Mouse (Mus musculus) liver, embryonic 11.5 days (tissue): Measurements from ENCODE around the gene Wee1. TPM values are rescaled to one million over a fixed set of nuclear protein-coding genes. Genes with fewer than 3 reads are reported as not detected.
A peak's percentile ranks its signal among the peaks of the same experiment; 100 is the strongest.

Experiments used
- ATAC-seq: fragments of 200-750 bp; cut with Nextera tagmentation; replicated peaks from 2 replicates; pipeline ENCODE4 v1.8.0; 2017; ENCODE audit warnings: moderate number of reproducible peaks, mild to moderate bottlenecking, moderate TSS enrichment, moderate library complexity; ENCODE audit not compliant: low FRiP score
- DNase-seq: peaks from one replicate; pipeline ENCODE4 v3.0.0-alpha.2; 2017; ENCODE audit warnings: low spot score
- H3K27ac ChIP-seq: fragments of 300-500 bp; sonication (generic); 2 replicates; pipeline ENCODE4 v1.5.1; 2014; ENCODE audit warnings: mild to moderate bottlenecking, low read depth, low read length, control low read depth
- H3K27me3 ChIP-seq: fragments of 300-500 bp; sonication (generic); replicated peaks from 2 replicates; pipeline ENCODE4 v1.6.1; 2014; ENCODE audit warnings: low read length, mixed read lengths; ENCODE audit not compliant: control insufficient read depth, insufficient read depth
- H3K36me3 ChIP-seq: fragments of 300-500 bp; sonication (generic); 2 replicates; pipeline ENCODE4 v1.6.1; 2014; ENCODE audit warnings: mild to moderate bottlenecking, low read length, moderate library complexity, mixed read lengths; ENCODE audit not compliant: control insufficient read depth, insufficient read depth
- H3K4me1 ChIP-seq: fragments of 300-500 bp; sonication (generic); replicated peaks from 2 replicates; pipeline ENCODE4 v1.6.1; 2014; ENCODE audit warnings: low read length, mixed read lengths; ENCODE audit not compliant: control insufficient read depth, insufficient read depth
- H3K4me2 ChIP-seq: fragments of 300-500 bp; sonication (generic); 2 replicates; pipeline ENCODE4 v1.6.1; 2014; ENCODE audit warnings: mild to moderate bottlenecking, control low read depth, moderate library complexity
- H3K4me3 ChIP-seq: fragments of 300-500 bp; sonication (generic); 2 replicates; pipeline ENCODE4 v1.5.1; 2014; ENCODE audit warnings: low read depth, low read length, control low read depth
- H3K9ac ChIP-seq: fragments of 300-500 bp; sonication (generic); 2 replicates; pipeline ENCODE4 v1.6.1; 2014; ENCODE audit warnings: low read depth, low read length, control low read depth
- H3K9me3 ChIP-seq: fragments of 300-500 bp; sonication (generic); 2 replicates; pipeline ENCODE4 v1.6.1; 2016; ENCODE audit warnings: low read length, inconsistent platforms, mixed read lengths; ENCODE audit not compliant: control insufficient read depth
- WGBS: fragments of 180-500 bp; shearing (Covaris S2); extraction: QIAGEN DNeasy Blood & Tissue Kit; methylation state at CpG from one replicate; pipeline ENCODE4 v1.1.7; 2014; 5-methylcytosine and 5-hydroxymethylcytosine counted together
- polyA plus RNA-seq: library from polyadenylated mRNA; unstranded; fragments of >200 nt; fragmentation: Nextera tagmentation; extraction: Ambion mirVana; gene quantifications from 2 replicates; pipeline ENCODE4 v1.2.1, GENCODE M21; 2014

Gene Wee1
- polyA plus RNA-seq: 26.5 and 28.0 TPM in 2 replicates

- Histone ChIP-seq H3K9me3 (no peaks in the 10 kb centered on the region), H3K27me3 (no peaks in the 10 kb centered on the region), H3K4me2 (peak within 1 kb of the TSS; percentile 84), H3K36me3 (peaks cover 2% of the 10 kb centered on the region), H3K4me3 (peak within 1 kb of the TSS; percentile 99), H3K9ac (peak within 1 kb of the TSS; percentile 97), H3K4me1 (peaks cover 14% of the 10 kb centered on the region; the same call in 1 of the 2 replicates), H3K27ac (peak within 1 kb of the TSS; percentile 96)
- WGBS: under 1% methylated on average over 80 of the region's 81 CpGs
- ATAC-seq (peak; percentile 97), DNase-seq (peak; percentile 99)
These were observed at the start of gene Wee1 for GRCm38 (mm10) chr7:110121516-110122288. Gene Wee1, plus strand, starts transcription at chr7:110122046.

- ATAC-seq: no peak
- peaks cover 55% of the 10 kb centered on the region for H3K36me3 ChIP-seq
- no peaks in the 10 kb centered on the region for H3K27me3 ChIP-seq
- 78% methylated on average over 5 of the region's 5 CpGs for WGBS
- no peak overlapping the region for H3K9ac ChIP-seq
- H3K27ac ChIP-seq: no peak overlapping the region
- DNase-seq: no peak
- no peak overlapping the region for H3K4me3 ChIP-seq
- no peaks in the 10 kb centered on the region for H3K4me1 ChIP-seq
- H3K4me2 ChIP-seq: no peak overlapping the region
- H3K9me3 ChIP-seq: no peaks in the 10 kb centered on the region
These were observed 43.7 kb upstream of the Wee1 start for GRCm38 (mm10) chr7:110078168-110078567.

- Histone ChIP-seq H3K4me3 (no peak overlapping the region), H3K27me3 (no peaks in the 10 kb centered on the region), H3K9me3 (no peaks in the 10 kb centered on the region), H3K27ac (no peak overlapping the region), H3K36me3 (peaks cover 70% of the 10 kb centered on the region), H3K9ac (no peak overlapping the region), H3K4me2 (no peak overlapping the region), H3K4me1 (no peaks in the 10 kb centered on the region)
- DNase-seq (no peak), ATAC-seq (no peak)
- WGBS: 71% methylated on average over 13 of the region's 13 CpGs
These were observed 38.3 kb upstream of the Wee1 start for GRCm38 (mm10) chr7:110083386-110084165.

- Histone ChIP-seq H3K4me1 (no peaks in the 10 kb centered on the region), H3K36me3 (peaks cover 64% of the 10 kb centered on the region), H3K9me3 (no peaks in the 10 kb centered on the region), H3K27ac (no peak overlapping the region), H3K4me3 (no peak overlapping the region), H3K9ac (no peak overlapping the region), H3K27me3 (no peaks in the 10 kb centered on the region), H3K4me2 (no peak overlapping the region)
- peak; percentile 38 for ATAC-seq
- DNase-seq: no peak
These were observed 36.6 kb upstream of the Wee1 start for GRCm38 (mm10) chr7:110085217-110085616.

- no peak overlapping the region for H3K27ac ChIP-seq
- H3K4me3 ChIP-seq: no peak overlapping the region
- no peaks in the 10 kb centered on the region for H3K27me3 ChIP-seq
- DNase-seq: no peak
- 80% methylated on average over 4 of the region's 4 CpGs for WGBS
- H3K36me3 ChIP-seq: peaks cover 60% of the 10 kb centered on the region
- no peaks in the 10 kb centered on the region for H3K4me1 ChIP-seq
- ATAC-seq: peak; percentile 68; the same call in 1 of the 2 replicates
- H3K4me2 ChIP-seq: no peak overlapping the region
- H3K9me3 ChIP-seq: no peaks in the 10 kb centered on the region
- H3K9ac ChIP-seq: no peak overlapping the region
These were observed 33.9 kb upstream of the Wee1 start for GRCm38 (mm10) chr7:110087914-110088313.

GRCm38 (mm10) chr7:110091670-110092069 is 30.2 kb upstream of the Wee1 start:
- peaks cover 6% of the 10 kb centered on the region for H3K4me1 ChIP-seq
- DNase-seq (no peak), ATAC-seq (no peak)
- H3K27ac ChIP-seq: no peak overlapping the region
- 88% methylated on average over 7 of the region's 7 CpGs for WGBS
- H3K9me3 ChIP-seq: no peaks in the 10 kb centered on the region
- peaks cover 46% of the 10 kb centered on the region for H3K36me3 ChIP-seq
- H3K9ac ChIP-seq: no peak overlapping the region
- H3K4me2 ChIP-seq: no peak overlapping the region
- no peaks in the 10 kb centered on the region for H3K27me3 ChIP-seq
- H3K4me3 ChIP-seq: no peak overlapping the region

GRCm38 (mm10) chr7:110096332-110096731 is 25.5 kb upstream of the Wee1 start:
- H3K9me3 ChIP-seq: no peaks in the 10 kb centered on the region
- H3K27me3 ChIP-seq: no peaks in the 10 kb centered on the region
- no peak overlapping the region for H3K4me3 ChIP-seq
- no peak overlapping the region for H3K9ac ChIP-seq
- peaks cover 27% of the 10 kb centered on the region for H3K36me3 ChIP-seq
- no peak for DNase-seq
- peak; percentile 55 for ATAC-seq
- H3K4me1 ChIP-seq: peaks cover 13% of the 10 kb centered on the region
- 61% methylated on average over 4 of the region's 4 CpGs for WGBS
- no peak overlapping the region for H3K4me2 ChIP-seq
- 0 out of 2 replicates have a peak overlapping the region, but pooled peaks have one; percentile 25 for H3K27ac ChIP-seq

GRCm38 (mm10) chr7:110097106-110097793 is 24.6 kb upstream of the Wee1 start:
- no peaks in the 10 kb centered on the region for H3K9me3 ChIP-seq
- H3K4me2 ChIP-seq: peak overlapping the region; percentile 22; the same call in 1 of the 2 replicates
- peaks cover 13% of the 10 kb centered on the region for H3K4me1 ChIP-seq
- DNase-seq (no peak), ATAC-seq (peak; percentile 38; the same call in 1 of the 2 replicates)
- H3K27me3 ChIP-seq: no peaks in the 10 kb centered on the region
- peaks cover 22% of the 10 kb centered on the region for H3K36me3 ChIP-seq
- H3K4me3 ChIP-seq: no peak overlapping the region
- 58% methylated on average over 7 of the region's 7 CpGs for WGBS
- H3K27ac ChIP-seq: peak overlapping the region; percentile 48
- H3K9ac ChIP-seq: no peak overlapping the region
